Mouse (Mus musculus) urinary bladder, postnatal 10 days (tissue): ENCODE results near the gene Rergl.

ENCODE experiments used
- DNase-seq: peaks from one replicate; pipeline ENCODE4 v3.0.0; 2022; ENCODE audit warnings: low spot score

Rergl gene

DNA sequence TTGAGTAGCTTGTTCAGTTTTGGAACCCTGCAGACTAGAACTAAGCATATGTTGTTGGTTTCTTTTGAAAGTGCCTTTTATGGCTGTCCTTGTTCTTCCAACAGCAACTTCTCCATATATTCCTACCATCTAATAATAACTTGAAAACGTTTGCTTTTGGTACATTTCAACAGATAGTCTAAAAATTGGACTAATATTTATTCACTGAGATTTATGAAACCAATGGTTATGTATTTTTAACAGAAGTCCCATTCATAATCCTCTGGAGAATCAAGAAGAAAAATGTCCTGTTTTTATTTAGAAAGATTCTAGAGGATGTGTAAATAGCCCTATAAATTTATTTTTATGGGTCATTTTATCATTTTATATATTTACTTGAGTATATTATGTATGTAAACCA lies at the start of gene Rergl:
TSS of gene Rergl (minus strand) at position 101 of the 400 bp plus-strand sequence.
- DNase-seq: no peak

GRCm38 (mm10) chr6:139538469-139538868 lies 36.7 kb upstream of the Rergl start:
- DNase-seq: no peak

DNA sequence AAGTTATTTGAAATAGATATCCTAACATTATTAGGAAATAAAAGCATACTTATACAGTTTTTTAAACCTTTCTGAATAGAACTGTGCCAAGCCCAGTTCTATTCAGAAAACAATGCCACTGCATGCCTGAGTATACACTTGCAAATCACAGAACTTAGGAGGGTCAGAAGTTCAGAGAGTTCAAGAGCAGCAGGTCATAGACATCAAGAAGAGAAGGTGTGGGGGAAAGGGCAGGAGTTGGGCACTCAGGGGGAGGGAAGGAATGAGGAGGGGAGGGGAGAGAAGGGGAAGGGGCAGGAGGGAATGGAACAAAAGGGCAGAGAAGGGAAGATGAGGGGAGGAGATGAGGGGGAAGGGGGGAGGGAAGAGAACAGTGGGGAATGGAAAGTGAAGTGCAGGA lies 23.6 kb upstream of the Rergl start:
- no peak for DNase-seq

GRCm38 (mm10) chr6:139524288-139524687 lies 22.5 kb upstream of the Rergl start:
- DNase-seq: no peak

DNA sequence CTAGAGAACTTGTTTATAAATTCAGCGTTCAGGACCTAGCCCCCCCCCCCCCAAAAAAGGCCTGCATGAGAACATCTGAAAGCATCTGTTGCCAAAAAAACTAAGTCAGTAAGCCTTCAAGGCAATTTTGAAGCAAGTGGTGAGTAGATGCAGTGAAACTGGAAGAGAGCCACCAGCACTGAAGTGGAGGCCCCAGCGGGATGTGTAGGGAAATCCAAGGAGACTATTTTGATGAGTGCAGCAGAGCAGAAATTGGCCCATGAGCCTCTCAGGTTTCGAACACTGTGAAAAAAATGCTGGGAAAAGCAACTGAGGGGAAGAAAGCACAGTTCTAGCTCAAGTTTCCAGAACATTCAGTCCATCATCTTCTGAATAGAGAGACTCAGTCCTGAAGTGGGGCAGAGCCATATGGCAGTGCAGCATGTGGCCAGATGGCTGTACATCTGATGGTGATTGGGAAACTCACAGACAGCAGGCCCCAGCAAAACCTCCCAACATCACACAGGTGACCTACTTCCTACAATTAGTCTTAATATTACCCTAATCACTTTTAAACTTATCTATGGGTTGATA lies 13.2 kb upstream of the Rergl start:
- no peak for DNase-seq

DNA sequence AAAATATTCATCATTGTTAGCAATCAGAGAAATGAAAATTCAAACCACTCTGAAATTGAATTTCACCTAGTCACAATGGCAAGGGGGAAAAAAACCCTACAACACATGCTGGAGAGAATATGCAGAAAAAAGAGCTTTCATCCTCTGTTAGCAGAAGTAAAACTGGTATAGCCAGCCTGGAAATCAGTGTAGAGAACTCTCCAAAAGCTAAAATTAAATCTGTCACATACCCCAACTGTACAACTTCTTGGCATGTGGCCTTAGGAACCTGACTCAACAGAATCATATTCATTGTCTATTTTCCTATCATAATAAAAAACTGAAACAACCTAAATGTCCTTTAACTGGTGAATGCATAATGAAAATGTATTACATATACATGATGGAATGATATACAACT lies 22.0 kb downstream of the Rergl start:
- DNase-seq: no peak

- no peak for DNase-seq
These were observed 36.8 kb downstream of the Rergl start for GRCm38 (mm10) chr6:139464980-139465379.

DNA sequence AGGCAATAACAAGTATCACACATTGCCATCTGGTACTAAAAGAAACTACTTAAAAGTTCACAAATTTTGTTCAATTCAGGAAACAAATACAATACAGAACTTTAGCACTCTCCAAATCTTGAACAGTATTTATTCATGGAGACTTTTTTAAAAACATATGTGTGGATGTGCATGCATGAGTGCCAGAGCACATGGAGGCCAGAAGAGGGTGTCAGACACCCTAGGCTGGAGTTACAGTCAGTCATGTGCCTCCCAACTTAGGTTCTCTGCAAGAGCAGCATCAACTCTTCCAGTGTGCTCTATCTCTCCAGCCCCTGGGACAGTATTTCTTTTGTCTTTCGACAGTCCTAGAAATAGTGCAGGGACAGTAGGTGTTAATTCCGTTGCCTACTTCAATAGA lies 37.5 kb downstream of the Rergl start:
- DNase-seq: no peak

GRCm38 (mm10) chr6:139461094-139461493 lies 40.7 kb downstream of the Rergl start:
- no peak for DNase-seq

- DNase-seq: no peak
These were observed 41.3 kb downstream of the Rergl start for GRCm38 (mm10) chr6:139460470-139460869.

DNA sequence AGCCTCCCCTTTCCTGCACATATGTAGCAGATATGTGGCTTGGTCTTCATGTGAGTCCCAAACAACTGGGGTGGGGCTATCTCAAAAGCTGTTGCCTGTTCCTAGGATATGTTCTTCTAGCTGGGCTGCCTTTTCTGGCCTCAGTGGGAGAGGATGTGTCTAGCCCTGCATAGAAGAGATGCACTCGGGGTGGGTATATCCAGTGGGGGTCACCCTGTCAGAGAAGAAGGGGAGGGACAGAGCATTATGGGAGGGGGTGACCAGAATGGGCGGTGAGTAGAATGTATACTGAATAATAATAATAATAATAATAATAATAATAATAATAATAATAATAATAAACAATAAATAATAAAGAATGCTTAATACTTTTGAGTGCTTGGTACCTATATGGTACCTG lies 57.8 kb downstream of the Rergl start:
- no peak for DNase-seq
